Mouse (Mus musculus): ENCODE measurements around the gene Bst1. TPM values are rescaled to one million over a fixed set of nuclear protein-coding genes. Genes with fewer than 3 reads are reported as not detected.

The Bst1 gene
- total and polyA plus RNA-seq, 2 experiments from 2014 or later: 0.15 to 1.2 TPM

DNA sequence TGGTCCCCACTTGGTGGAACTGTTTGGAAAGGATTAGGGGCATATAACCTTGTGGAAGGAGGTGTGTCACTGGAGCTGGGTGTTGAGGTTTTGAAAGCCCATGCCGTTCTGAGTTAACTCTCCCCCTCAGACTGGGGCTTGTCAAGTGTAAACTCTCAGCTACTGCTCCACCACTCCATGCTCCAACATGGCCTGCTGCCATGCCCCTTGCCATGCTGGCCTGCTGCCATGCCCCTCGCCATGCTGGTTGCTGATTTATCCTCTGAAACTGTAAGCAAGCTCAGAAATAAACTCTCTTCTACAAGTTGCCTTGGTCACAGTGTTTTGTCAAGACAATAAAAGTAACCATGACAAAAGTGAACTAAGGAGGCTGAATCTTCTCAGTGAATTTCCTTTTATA lies 13.3 kb upstream of the Bst1 start:
- 72% methylated on average over 2 of the region's 2 CpGs for WGBS
- Histone ChIP-seq H3K4me3 (ENCODE audit: low read depth, low read length) (no peak overlapping the region), H3K36me3 (replicated peaks; ENCODE audit: control insufficient read depth, insufficient read depth, low read length) (no peaks in the 10 kb centered on the region), H3K4me2 (ENCODE audit: low read depth, low read length) (no peak overlapping the region), H3K27ac (ENCODE audit: low read depth) (no peak overlapping the region), H3K9me3 (replicated peaks; ENCODE audit: control insufficient read depth, low read length) (no peaks in the 10 kb centered on the region), H3K27me3 (ENCODE audit: control insufficient read depth, insufficient read depth, low read length) (no peaks in the 10 kb centered on the region), H3K4me1 (ENCODE audit: control insufficient read depth, insufficient read depth) (no peaks in the 10 kb centered on the region), H3K9ac (replicated peaks; ENCODE audit: low read depth, low read length) (no peak overlapping the region)
- DNase-seq (ENCODE audit: low spot score) (no peak), ATAC-seq (ENCODE audit: insufficient read depth, low read depth) (no peak)
- TF ChIP-seq CTCF (IDR thresholded peaks at IDR 0.05; ENCODE audit: low read depth): no peak
- no peak for TF ChIP-seq EP300 (IDR thresholded peaks at IDR 0.05; ENCODE audit: low read depth)

- WGBS: 87% methylated on average over 7 of the region's 7 CpGs
- Histone ChIP-seq H3K4me3 (ENCODE audit: low read depth, low read length) (no peak overlapping the region), H3K9ac (replicated peaks; ENCODE audit: low read depth, low read length) (no peak overlapping the region), H3K9me3 (replicated peaks; ENCODE audit: control insufficient read depth, low read length) (no peaks in the 10 kb centered on the region), H3K27me3 (ENCODE audit: control insufficient read depth, insufficient read depth, low read length) (no peaks in the 10 kb centered on the region), H3K36me3 (replicated peaks; ENCODE audit: control insufficient read depth, insufficient read depth, low read length) (no peaks in the 10 kb centered on the region), H3K4me2 (ENCODE audit: low read depth, low read length) (no peak overlapping the region), H3K27ac (ENCODE audit: low read depth) (no peak overlapping the region), H3K4me1 (ENCODE audit: control insufficient read depth, insufficient read depth) (no peaks in the 10 kb centered on the region)
- ATAC-seq (ENCODE audit: insufficient read depth, low read depth) (no peak), DNase-seq (ENCODE audit: low spot score) (no peak)
- TF ChIP-seq EP300 (IDR thresholded peaks at IDR 0.05; ENCODE audit: low read depth) (no peak), CTCF (IDR thresholded peaks at IDR 0.05; ENCODE audit: low read depth) (no peak)
Measured at GRCm38 (mm10) chr5:43806340-43806739, 12.3 kb upstream of the Bst1 start.

DNA sequence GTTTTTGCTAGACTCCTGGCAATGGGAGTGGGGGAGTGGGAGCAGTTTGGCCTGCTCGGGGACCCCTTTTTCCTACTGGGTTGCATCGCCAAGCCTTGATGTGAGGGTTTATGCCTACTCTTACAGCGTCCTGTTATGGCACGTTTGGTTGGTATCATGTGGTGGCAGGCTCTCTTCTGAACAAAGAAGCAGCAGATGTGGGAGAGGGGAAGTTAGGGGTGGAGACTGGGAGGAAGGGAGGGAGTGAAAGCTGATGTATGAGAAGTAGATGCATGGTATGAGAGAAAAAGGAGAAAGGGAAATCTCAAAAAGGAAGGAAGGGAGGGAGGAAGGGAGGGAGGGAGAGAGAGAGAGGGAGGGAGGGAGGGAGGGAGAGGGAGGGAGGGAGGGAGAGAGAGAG lies 11.8 kb upstream of the Bst1 start:
- WGBS: 69% methylated on average over 4 of the region's 4 CpGs

DNA sequence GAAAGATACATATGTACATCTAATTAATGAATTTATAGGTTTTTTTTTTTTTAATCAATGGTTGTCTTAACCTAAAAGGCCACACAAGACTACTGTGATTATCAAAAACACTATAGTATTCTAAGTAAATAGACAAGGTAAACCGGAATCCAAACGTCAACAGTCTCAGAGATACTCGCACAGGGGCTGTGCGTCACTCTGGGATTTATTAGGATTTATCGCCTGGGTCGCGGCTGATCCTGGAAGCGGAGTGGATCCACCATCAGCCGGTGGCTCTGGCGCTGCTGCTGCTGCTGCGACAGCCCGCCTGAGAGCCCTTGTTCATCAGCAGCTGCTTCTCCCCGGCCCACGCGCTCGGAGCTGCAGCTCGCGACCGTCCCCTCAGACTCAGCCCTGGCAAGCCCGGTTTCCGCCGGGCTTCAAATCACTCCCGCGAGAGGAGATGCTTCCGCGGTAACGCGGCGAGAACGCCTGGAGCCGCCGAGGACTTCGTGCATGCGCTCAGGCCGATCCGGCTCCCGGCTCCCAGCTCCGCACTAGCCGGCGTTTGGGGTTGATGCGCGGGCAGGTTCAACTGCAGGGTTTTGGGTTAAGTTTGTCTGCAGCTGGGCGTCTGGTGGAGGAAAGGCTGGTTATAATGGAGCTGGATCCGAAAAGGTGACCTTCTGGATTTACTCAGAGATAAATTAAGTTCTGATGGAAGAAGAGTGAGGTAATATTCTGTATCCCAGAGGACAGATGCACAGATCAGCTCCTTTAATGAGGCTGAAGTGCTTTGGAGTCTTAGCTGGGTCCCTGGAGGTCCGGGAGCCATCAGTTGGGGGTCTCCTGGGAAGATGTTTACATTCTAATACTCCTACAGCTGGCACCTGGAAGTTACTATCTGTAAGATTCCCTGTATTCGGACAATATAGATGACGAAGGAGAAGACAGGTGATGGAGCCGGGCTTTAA lies 10.7 kb upstream of the Bst1 start:
- no peak for TF ChIP-seq CTCF (IDR thresholded peaks at IDR 0.05; ENCODE audit: low read depth)
- TF ChIP-seq EP300 (IDR thresholded peaks at IDR 0.05; ENCODE audit: low read depth): 0 out of 2 replicates have a peak, but pooled peaks have one; percentile 25
- Histone ChIP-seq H3K4me1 (ENCODE audit: control insufficient read depth, insufficient read depth) (no peaks in the 10 kb centered on the region), H3K27me3 (ENCODE audit: control insufficient read depth, insufficient read depth, low read length) (no peaks in the 10 kb centered on the region), H3K27ac (ENCODE audit: low read depth) (peak overlapping the region; percentile 58), H3K4me3 (ENCODE audit: low read depth, low read length) (peak overlapping the region; percentile 48), H3K9me3 (replicated peaks; ENCODE audit: control insufficient read depth, low read length) (no peaks in the 10 kb centered on the region), H3K9ac (replicated peaks; ENCODE audit: low read depth, low read length) (peak overlapping the region; percentile 49), H3K4me2 (ENCODE audit: low read depth, low read length) (peak overlapping the region; percentile 78), H3K36me3 (replicated peaks; ENCODE audit: control insufficient read depth, insufficient read depth, low read length) (no peaks in the 10 kb centered on the region)
- DNase-seq (ENCODE audit: low spot score) (peak; percentile 76), ATAC-seq (ENCODE audit: insufficient read depth, low read depth) (peak; percentile 97)
- 5% methylated on average over 48 of the region's 48 CpGs for WGBS

More for the DNA sequence above, 11.8 kb upstream of the Bst1 start:
- no peaks in the 10 kb centered on the region for H3K9me3 ChIP-seq (replicated peaks; ENCODE audit: control insufficient read depth, low read length)
- no peak overlapping the region for H3K27ac ChIP-seq (ENCODE audit: low read depth)
- no peaks in the 10 kb centered on the region for H3K4me1 ChIP-seq (ENCODE audit: control insufficient read depth, insufficient read depth)
- H3K9ac ChIP-seq (replicated peaks; ENCODE audit: low read depth, low read length): no peak overlapping the region
- H3K4me2 ChIP-seq (ENCODE audit: low read depth, low read length): no peak overlapping the region
- no peaks in the 10 kb centered on the region for H3K27me3 ChIP-seq (ENCODE audit: control insufficient read depth, insufficient read depth, low read length)
- no peaks in the 10 kb centered on the region for H3K36me3 ChIP-seq (replicated peaks; ENCODE audit: control insufficient read depth, insufficient read depth, low read length)
- no peak for DNase-seq (ENCODE audit: low spot score)
- no peak for ATAC-seq (ENCODE audit: insufficient read depth, low read depth)
- TF ChIP-seq EP300 (IDR thresholded peaks at IDR 0.05; ENCODE audit: low read depth) (no peak), CTCF (IDR thresholded peaks at IDR 0.05; ENCODE audit: low read depth) (no peak)
- H3K4me3 ChIP-seq (ENCODE audit: low read depth, low read length): no peak overlapping the region

GRCm38 (mm10) chr5:43810427-43811062 lies 8.1 kb upstream of the Bst1 start:
- ATAC-seq (ENCODE audit: insufficient read depth, low read depth) (no peak), DNase-seq (ENCODE audit: low spot score) (no peak)
- H3K4me2 ChIP-seq (ENCODE audit: low read depth, low read length): no peak overlapping the region
- H3K9ac ChIP-seq (replicated peaks; ENCODE audit: low read depth, low read length): no peak overlapping the region
- H3K27me3 ChIP-seq (ENCODE audit: control insufficient read depth, insufficient read depth, low read length): no peaks in the 10 kb centered on the region
- no peaks in the 10 kb centered on the region for H3K4me1 ChIP-seq (ENCODE audit: control insufficient read depth, insufficient read depth)
- no peak overlapping the region for H3K4me3 ChIP-seq (ENCODE audit: low read depth, low read length)
- TF ChIP-seq CTCF (IDR thresholded peaks at IDR 0.05; ENCODE audit: low read depth) (no peak), EP300 (IDR thresholded peaks at IDR 0.05; ENCODE audit: low read depth) (no peak)
- no peaks in the 10 kb centered on the region for H3K36me3 ChIP-seq (replicated peaks; ENCODE audit: control insufficient read depth, insufficient read depth, low read length)
- 79% methylated on average over 1 of the region's 1 CpGs for WGBS
- H3K27ac ChIP-seq (ENCODE audit: low read depth): no peak overlapping the region
- H3K9me3 ChIP-seq (replicated peaks; ENCODE audit: control insufficient read depth, low read length): no peaks in the 10 kb centered on the region
